Mouse (Mus musculus): ENCODE data around the gene Nudt3. TPM values are rescaled to one million over a fixed set of nuclear protein-coding genes. Genes with fewer than 3 reads are reported as not detected.
A peak's percentile ranks its signal among the peaks of the same experiment; 100 is the strongest.

Gene Nudt3
- polyA plus RNA-seq (2014; fragmentation: Nextera tagmentation; extraction: Ambion mirVana): 107 and 115 TPM in 2 replicates

DNA sequence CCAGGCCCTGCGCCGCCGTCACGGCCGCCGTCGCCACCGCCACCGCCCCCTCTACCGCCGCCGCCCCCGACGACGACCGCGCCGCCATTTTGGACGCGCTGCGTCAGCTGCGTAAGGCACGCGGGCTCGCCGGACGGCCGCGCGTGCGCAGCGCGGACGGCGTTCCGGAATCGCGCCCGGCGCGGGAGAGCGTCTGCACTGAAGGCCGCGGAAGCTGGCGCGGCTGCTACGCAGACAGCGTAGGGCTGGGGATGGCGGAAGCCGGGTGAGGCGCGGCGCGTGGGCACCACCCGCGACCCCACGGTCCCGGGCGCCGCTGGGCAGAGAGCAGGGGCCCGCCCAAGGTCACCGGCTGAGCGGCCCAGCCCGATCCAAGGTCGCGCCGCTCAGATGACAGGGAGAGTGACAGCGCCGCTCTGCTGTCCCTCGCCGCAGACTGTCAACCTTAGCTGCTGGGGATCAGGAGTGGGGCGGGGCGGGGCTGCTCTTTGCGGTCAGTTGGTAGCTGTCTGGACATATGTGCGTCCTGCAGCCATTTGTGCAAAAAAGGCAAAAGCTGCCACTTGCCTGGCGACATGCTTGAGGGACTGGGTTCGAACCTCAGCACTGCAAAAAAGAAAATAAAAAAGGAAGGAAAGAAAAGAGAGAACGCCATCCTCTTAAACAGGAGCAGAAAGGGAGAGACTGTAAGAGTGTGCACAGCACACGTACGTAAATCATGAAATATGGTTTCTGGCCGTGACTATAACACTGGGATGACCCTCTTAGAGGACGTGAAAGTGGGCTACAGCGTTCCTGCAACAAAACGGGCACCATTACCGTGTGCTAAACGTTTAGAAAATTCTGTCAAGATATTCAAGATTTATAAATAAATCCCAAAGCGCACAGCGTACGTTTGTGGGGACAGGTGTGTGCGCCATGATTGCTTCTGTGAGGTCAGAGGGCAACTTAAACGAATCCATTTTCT lies at the start of gene Nudt3:
TSS of gene Nudt3 (minus strand) at position 136 of the 967 bp plus-strand sequence.
- peak; percentile 95 for DNase-seq (ENCODE audit: low spot score)
- Histone ChIP-seq H3K36me3 (replicated peaks; ENCODE audit: control insufficient read depth, insufficient read depth) (no peaks in the 10 kb centered on the region; the same call in 1 of the 2 replicates), H3K4me2 (replicated peaks) (peak within 1 kb of the TSS; percentile 91), H3K9me3 (ENCODE audit: control insufficient read depth, low read length) (no peaks in the 10 kb centered on the region), H3K27ac (peak within 1 kb of the TSS; percentile 99), H3K27me3 (ENCODE audit: control insufficient read depth, insufficient read depth, low read length) (no peaks in the 10 kb centered on the region), H3K4me1 (replicated peaks; ENCODE audit: control insufficient read depth, insufficient read depth, low read length) (peaks cover 29% of the 10 kb centered on the region), H3K4me3 (replicated peaks; ENCODE audit: low read length) (peak within 1 kb of the TSS; percentile 82), H3K9ac (peak within 1 kb of the TSS; percentile 100)
- ATAC-seq (ENCODE audit: low FRiP score): peak; percentile 89
- 7% methylated on average over 85 of the region's 91 CpGs for WGBS

GRCm38 (mm10) chr17:27671720-27672119 lies 48.4 kb upstream of the Nudt3 start:
- H3K36me3 ChIP-seq (replicated peaks; ENCODE audit: control insufficient read depth, insufficient read depth): no peaks in the 10 kb centered on the region
- H3K27me3 ChIP-seq (ENCODE audit: control insufficient read depth, insufficient read depth, low read length): no peaks in the 10 kb centered on the region
- no peaks in the 10 kb centered on the region for H3K9me3 ChIP-seq (ENCODE audit: control insufficient read depth, low read length)
- no peak overlapping the region for H3K4me2 ChIP-seq (replicated peaks)
- ATAC-seq (ENCODE audit: low FRiP score) (no peak), DNase-seq (ENCODE audit: low spot score) (no peak)
- H3K4me3 ChIP-seq (replicated peaks; ENCODE audit: low read length): no peak overlapping the region
- H3K4me1 ChIP-seq (replicated peaks; ENCODE audit: control insufficient read depth, insufficient read depth, low read length): 0 out of 2 replicates have a peak, but pooled peaks cover 2% of the 10 kb centered on the region
- H3K9ac ChIP-seq: no peak overlapping the region
- WGBS: 82% methylated on average over 6 of the region's 6 CpGs
- no peak overlapping the region for H3K27ac ChIP-seq

DNA sequence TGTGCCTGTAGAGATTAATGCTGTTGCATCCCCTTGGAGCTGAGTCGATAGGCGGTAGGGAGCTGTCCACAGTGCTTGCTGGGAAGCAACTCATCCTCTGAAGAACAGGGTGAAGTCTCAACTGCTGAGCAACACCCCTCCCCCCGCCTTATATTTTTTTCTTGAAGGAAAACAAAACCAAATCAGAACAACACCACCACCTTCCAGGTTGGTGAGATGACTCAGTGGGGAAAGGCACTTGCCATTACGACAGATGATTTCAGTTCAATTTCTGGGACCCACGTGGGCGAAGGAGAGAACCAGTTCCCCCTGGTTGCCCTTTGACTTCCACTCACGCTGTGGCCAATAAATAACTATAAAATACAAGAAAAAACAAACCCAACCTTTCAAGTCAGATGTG lies 35.5 kb upstream of the Nudt3 start:
- 78% methylated on average over 7 of the region's 7 CpGs for WGBS
- ATAC-seq (ENCODE audit: low FRiP score) (no peak), DNase-seq (ENCODE audit: low spot score) (no peak)
- H3K27me3 ChIP-seq (ENCODE audit: control insufficient read depth, insufficient read depth, low read length): no peaks in the 10 kb centered on the region
- H3K27ac ChIP-seq: no peak overlapping the region
- no peaks in the 10 kb centered on the region for H3K36me3 ChIP-seq (replicated peaks; ENCODE audit: control insufficient read depth, insufficient read depth)
- H3K9me3 ChIP-seq (ENCODE audit: control insufficient read depth, low read length): no peaks in the 10 kb centered on the region
- H3K4me2 ChIP-seq (replicated peaks): no peak overlapping the region
- no peak overlapping the region for H3K4me3 ChIP-seq (replicated peaks; ENCODE audit: low read length)
- H3K9ac ChIP-seq: no peak overlapping the region
- H3K4me1 ChIP-seq (replicated peaks; ENCODE audit: control insufficient read depth, insufficient read depth, low read length): peaks cover 10% of the 10 kb centered on the region; the same call in 1 of the 2 replicates

GRCm38 (mm10) chr17:27657123-27657522 lies 33.8 kb upstream of the Nudt3 start:
- Histone ChIP-seq H3K27me3 (ENCODE audit: control insufficient read depth, insufficient read depth, low read length) (no peaks in the 10 kb centered on the region), H3K4me3 (replicated peaks; ENCODE audit: low read length) (no peak overlapping the region), H3K9me3 (ENCODE audit: control insufficient read depth, low read length) (no peaks in the 10 kb centered on the region), H3K27ac (no peak overlapping the region), H3K9ac (no peak overlapping the region), H3K36me3 (replicated peaks; ENCODE audit: control insufficient read depth, insufficient read depth) (no peaks in the 10 kb centered on the region), H3K4me1 (replicated peaks; ENCODE audit: control insufficient read depth, insufficient read depth, low read length) (peaks cover 10% of the 10 kb centered on the region; the same call in 1 of the 2 replicates), H3K4me2 (replicated peaks) (peak overlapping the region; percentile 83; the same call in 1 of the 2 replicates)
- DNase-seq (ENCODE audit: low spot score) (no peak), ATAC-seq (ENCODE audit: low FRiP score) (no peak)
- 71% methylated on average over 8 of the region's 8 CpGs for WGBS

DNA sequence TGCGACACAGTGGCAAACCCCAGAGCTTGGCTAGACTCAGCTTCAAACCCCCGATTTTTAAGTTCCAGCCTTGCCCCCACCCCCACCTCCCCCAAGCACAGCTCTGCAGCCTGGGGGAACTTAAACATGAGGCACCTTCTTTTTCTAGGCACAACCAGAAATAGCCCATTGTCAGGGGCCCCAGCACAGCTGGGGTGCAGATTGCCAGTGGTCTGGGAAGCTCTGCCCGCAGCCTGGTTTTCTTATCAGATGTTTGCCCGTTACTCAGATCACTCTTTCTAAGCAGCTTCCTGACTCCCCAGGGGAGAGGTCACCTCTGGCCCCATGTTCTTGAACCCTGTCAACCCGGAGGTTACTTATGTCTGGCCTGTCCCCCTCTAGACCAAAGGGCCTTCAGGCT lies 33.1 kb upstream of the Nudt3 start:
- ATAC-seq (ENCODE audit: low FRiP score) (no peak), DNase-seq (ENCODE audit: low spot score) (no peak)
- H3K9ac ChIP-seq: peak overlapping the region; percentile 82
- WGBS: 23% methylated on average over 5 of the region's 5 CpGs
- H3K27ac ChIP-seq: no peak overlapping the region
- H3K9me3 ChIP-seq (ENCODE audit: control insufficient read depth, low read length): no peaks in the 10 kb centered on the region
- peak overlapping the region; percentile 83 for H3K4me2 ChIP-seq (replicated peaks)
- peak overlapping the region; percentile 75 for H3K4me3 ChIP-seq (replicated peaks; ENCODE audit: low read length)
- peaks cover 10% of the 10 kb centered on the region; the same call in 1 of the 2 replicates for H3K4me1 ChIP-seq (replicated peaks; ENCODE audit: control insufficient read depth, insufficient read depth, low read length)
- no peaks in the 10 kb centered on the region for H3K36me3 ChIP-seq (replicated peaks; ENCODE audit: control insufficient read depth, insufficient read depth)
- H3K27me3 ChIP-seq (ENCODE audit: control insufficient read depth, insufficient read depth, low read length): no peaks in the 10 kb centered on the region

DNA sequence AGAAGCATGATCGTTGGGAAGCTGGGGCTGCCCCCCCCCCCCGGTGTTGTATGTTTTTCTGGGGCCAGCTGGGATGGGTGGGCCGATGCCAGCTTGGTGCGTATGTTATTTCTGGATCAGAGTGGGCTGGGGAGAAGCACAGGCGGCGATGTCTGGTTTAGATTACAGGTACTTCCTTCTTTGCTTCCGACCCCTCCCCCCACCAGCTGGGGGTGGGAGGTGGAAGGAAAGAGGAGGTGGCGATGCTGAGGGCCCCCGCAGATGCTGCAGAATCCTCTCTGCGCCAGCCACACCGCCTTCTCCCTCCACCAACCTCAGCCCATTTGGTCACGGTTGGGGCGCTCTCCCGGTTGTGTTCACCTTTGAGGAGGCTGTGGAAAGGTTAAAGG lies 32.7 kb upstream of the Nudt3 start:
- H3K36me3 ChIP-seq (replicated peaks; ENCODE audit: control insufficient read depth, insufficient read depth): no peaks in the 10 kb centered on the region
- WGBS: 3% methylated on average over 14 of the region's 14 CpGs

DNA sequence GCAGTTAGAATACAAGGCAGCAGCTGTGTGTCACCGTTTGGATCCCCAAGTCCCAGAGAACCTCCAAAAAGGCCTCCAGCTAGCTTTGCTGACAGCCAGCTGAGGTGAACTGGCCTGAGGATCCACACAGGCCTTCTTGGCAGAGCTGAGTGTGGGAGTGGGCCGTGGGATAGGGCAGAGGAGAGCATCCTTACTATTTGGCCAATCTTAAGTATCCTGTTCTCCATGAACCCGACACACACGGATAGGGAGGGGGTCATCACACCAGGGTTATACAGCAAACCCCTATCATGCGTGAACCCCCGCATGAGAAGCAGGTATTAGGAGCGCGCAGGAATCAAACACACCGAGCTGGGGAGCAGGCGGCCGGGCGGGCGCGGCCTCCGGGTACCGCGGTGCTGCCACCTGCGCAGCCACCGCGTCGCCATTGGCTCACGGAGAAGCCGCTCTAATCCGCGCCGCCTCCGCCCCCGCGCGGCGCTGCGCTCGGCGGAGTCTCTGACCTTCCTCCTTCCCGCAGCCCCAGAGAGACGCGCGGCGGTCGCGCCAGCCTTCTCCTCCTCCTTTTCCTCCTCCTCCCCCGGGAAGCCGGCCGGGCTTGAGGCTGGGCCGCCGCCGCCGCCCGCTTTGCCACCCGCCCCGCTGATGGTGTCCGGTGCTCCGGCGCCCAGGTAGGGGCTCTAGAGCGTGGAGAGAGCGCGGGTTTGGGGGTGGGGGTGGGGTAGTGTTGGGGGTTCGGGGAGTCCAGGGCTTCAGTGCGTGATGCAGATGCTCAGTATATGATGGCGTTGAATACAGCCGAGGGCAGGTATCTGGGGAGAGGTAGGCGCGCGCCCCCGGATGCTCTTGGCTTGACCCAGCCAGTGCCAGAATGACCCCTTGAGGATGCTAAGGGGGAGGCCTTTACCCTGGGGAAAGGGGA lies 32.1 kb upstream of the Nudt3 start, which contains the start of gene Pacsin1:
TSS of gene Pacsin1 (plus strand) at position 421 of the 922 bp plus-strand sequence.
- Histone ChIP-seq H3K27ac (peak within 1 kb of the TSS; percentile 62), H3K4me2 (replicated peaks) (peak within 1 kb of the TSS; percentile 83), H3K4me3 (replicated peaks; ENCODE audit: low read length) (peak within 1 kb of the TSS; percentile 75), H3K9ac (peak within 1 kb of the TSS; percentile 82), H3K36me3 (replicated peaks; ENCODE audit: control insufficient read depth, insufficient read depth) (no peaks in the 10 kb centered on the region), H3K27me3 (ENCODE audit: control insufficient read depth, insufficient read depth, low read length) (no peaks in the 10 kb centered on the region), H3K4me1 (replicated peaks; ENCODE audit: control insufficient read depth, insufficient read depth, low read length) (peaks cover 10% of the 10 kb centered on the region; the same call in 1 of the 2 replicates), H3K9me3 (ENCODE audit: control insufficient read depth, low read length) (no peaks in the 10 kb centered on the region)
- peak; percentile 78 for DNase-seq (ENCODE audit: low spot score)
- 1% methylated on average over 46 of the region's 65 CpGs for WGBS
- peak; percentile 85 for ATAC-seq (ENCODE audit: low FRiP score)

More for the DNA sequence above, 32.7 kb upstream of the Nudt3 start:
- DNase-seq (ENCODE audit: low spot score) (no peak), ATAC-seq (ENCODE audit: low FRiP score) (no peak; the same call in 1 of the 2 replicates)
- H3K4me1 ChIP-seq (replicated peaks; ENCODE audit: control insufficient read depth, insufficient read depth, low read length): peaks cover 10% of the 10 kb centered on the region; the same call in 1 of the 2 replicates
- peak overlapping the region; percentile 75 for H3K4me3 ChIP-seq (replicated peaks; ENCODE audit: low read length)
- H3K27me3 ChIP-seq (ENCODE audit: control insufficient read depth, insufficient read depth, low read length): no peaks in the 10 kb centered on the region
- peak overlapping the region; percentile 62; the same call in 1 of the 2 replicates for H3K27ac ChIP-seq
- peak overlapping the region; percentile 83 for H3K4me2 ChIP-seq (replicated peaks)
- H3K9ac ChIP-seq: peak overlapping the region; percentile 82
- no peaks in the 10 kb centered on the region for H3K9me3 ChIP-seq (ENCODE audit: control insufficient read depth, low read length)

- DNase-seq (ENCODE audit: low spot score) (no peak), ATAC-seq (ENCODE audit: low FRiP score) (no peak)
- no peaks in the 10 kb centered on the region for H3K27me3 ChIP-seq (ENCODE audit: control insufficient read depth, insufficient read depth, low read length)
- no peaks in the 10 kb centered on the region for H3K36me3 ChIP-seq (replicated peaks; ENCODE audit: control insufficient read depth, insufficient read depth)
- no peak overlapping the region for H3K4me3 ChIP-seq (replicated peaks; ENCODE audit: low read length)
- no peak overlapping the region for H3K9ac ChIP-seq
- no peak overlapping the region for H3K4me2 ChIP-seq (replicated peaks)
- H3K4me1 ChIP-seq (replicated peaks; ENCODE audit: control insufficient read depth, insufficient read depth, low read length): peaks cover 10% of the 10 kb centered on the region; the same call in 1 of the 2 replicates
- H3K9me3 ChIP-seq (ENCODE audit: control insufficient read depth, low read length): no peaks in the 10 kb centered on the region
- H3K27ac ChIP-seq: no peak overlapping the region
- 73% methylated on average over 10 of the region's 10 CpGs for WGBS
Measured at GRCm38 (mm10) chr17:27653253-27653959, 30.1 kb upstream of the Nudt3 start.

Data from hindbrain, embryonic 14.5 days (tissue).